Mouse (Mus musculus): ENCODE measurements at regions not wholly inside any gene's neighbourhood (a gene's known extent, or its start where the extent isn't known, plus 50 kb on each side); places are given as distances from the start of the nearest gene placed in this dataset.
"Not testable (repeated sequence)": the region's sequence is repeated elsewhere in the genome, so short reads cannot be mapped to it uniquely, and the experiment has no call there.

DNA sequence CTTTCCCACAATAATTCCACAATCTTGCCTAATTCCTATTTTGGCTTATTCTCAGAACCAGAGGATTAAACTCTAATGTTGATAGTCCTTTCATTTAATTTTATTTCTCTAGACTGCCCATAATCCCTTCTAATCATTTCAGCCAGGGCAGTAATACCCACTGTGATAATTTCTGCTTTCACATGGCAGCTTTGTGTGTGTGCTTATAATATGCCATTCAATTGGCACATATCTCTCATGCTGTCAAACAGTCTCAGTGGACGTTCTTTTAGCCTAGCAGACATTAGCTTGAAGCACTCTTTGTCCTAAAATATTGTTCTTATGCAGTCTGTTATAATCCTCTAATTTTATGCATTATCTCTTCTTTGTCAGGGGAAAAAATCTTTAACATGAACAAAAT, 205.0 kb upstream of the Hsf2 start:
- Histone ChIP-seq H3K9ac (no peak overlapping the region), H3K27ac (no peak overlapping the region), H3K4me3 (no peak overlapping the region), H3K27me3 (no peaks in the 10 kb centered on the region), H3K36me3 (no peaks in the 10 kb centered on the region), H3K4me1 (no peaks in the 10 kb centered on the region), H3K9me3 (no peaks in the 10 kb centered on the region), H3K4me2 (no peak overlapping the region)
- no peak for ATAC-seq (ENCODE audit: insufficient number of reproducible peaks, low FRiP score, low TSS enrichment, low read depth)
- 52% methylated on average over 1 of the region's 1 CpGs for WGBS

DNA sequence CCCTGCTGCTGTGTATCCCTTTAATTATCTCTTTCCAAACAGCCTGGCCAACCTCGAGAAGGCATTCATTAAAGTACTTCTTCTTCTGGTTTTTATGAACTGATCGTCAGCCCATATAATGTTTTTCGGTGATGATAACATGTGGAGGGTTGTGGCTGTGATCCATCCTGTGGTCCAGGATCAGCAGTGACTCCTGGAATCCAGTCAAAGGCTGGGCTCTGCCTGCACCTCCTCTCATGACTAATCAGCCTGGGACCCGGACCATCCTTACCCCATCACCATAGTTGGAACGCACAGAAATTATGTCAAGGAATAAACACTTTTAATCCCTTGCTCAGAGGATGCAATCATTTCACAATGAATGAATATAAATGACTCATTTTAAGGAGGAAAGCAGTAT, 203.3 kb upstream of the Hsf2 start:
- Histone ChIP-seq H3K9me3 (no peaks in the 10 kb centered on the region), H3K4me3 (no peak overlapping the region), H3K9ac (no peak overlapping the region), H3K36me3 (no peaks in the 10 kb centered on the region), H3K4me2 (no peak overlapping the region), H3K4me1 (no peaks in the 10 kb centered on the region), H3K27ac (no peak overlapping the region), H3K27me3 (no peaks in the 10 kb centered on the region)
- ATAC-seq (ENCODE audit: insufficient number of reproducible peaks, low FRiP score, low TSS enrichment, low read depth) = no peak
- WGBS = 67% methylated on average over 5 of the region's 5 CpGs

DNA sequence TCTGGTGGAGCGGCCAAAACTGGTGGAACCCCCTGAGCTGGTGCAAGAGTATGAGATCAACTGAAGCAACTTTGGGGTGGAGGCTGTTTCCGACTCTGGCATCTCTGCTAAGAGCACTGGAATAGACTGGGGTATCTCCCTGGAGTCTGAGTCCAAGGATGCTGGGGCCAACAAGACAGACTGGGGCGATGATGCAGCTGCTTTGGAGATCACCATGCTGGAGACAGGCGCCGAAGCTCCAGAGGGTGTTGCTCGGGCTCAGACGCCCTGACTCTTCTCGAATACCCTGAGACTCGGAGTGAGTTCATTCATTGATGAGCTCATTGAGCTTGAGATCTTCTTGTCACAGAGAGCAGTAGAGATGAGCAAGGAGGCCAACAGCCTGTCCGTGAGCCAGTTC, 194.6 kb upstream of the Hsf2 start:
- no peaks in the 10 kb centered on the region for H3K4me1 ChIP-seq
- H3K36me3 ChIP-seq = no peaks in the 10 kb centered on the region
- no peak overlapping the region for H3K4me3 ChIP-seq
- H3K27me3 ChIP-seq = no peaks in the 10 kb centered on the region
- H3K9me3 ChIP-seq = no peaks in the 10 kb centered on the region
- 90% methylated on average over 10 of the region's 10 CpGs for WGBS
- H3K4me2 ChIP-seq = no peak overlapping the region
- no peak overlapping the region for H3K27ac ChIP-seq
- ATAC-seq (ENCODE audit: insufficient number of reproducible peaks, low FRiP score, low TSS enrichment, low read depth) = no peak
- H3K9ac ChIP-seq = no peak overlapping the region

DNA sequence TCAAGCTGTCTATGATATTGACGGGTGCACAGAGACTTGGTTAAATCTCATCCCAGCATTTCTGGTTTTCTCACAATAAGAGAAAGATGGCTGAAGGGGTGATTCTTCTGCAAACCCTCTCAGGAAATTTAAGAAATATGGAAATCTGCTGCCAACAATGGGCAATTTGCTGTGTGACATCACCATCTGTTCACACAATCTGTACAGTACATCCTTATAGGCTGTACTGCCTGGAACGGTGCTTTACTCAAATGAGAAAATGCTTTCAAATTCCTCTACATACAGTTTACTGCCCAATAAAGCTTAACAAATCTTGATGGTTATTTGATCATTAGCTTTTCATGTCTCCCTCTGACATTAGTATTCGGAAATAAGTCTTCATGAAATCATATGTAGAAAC, 172.4 kb upstream of the Hsf2 start:
- H3K4me1 ChIP-seq = no peaks in the 10 kb centered on the region
- H3K9me3 ChIP-seq = no peaks in the 10 kb centered on the region
- no peak overlapping the region for H3K9ac ChIP-seq
- no peak overlapping the region for H3K27ac ChIP-seq
- no peak overlapping the region for H3K4me3 ChIP-seq
- 46% methylated on average over 3 of the region's 3 CpGs for WGBS
- no peak overlapping the region for H3K4me2 ChIP-seq
- no peak for ATAC-seq (ENCODE audit: insufficient number of reproducible peaks, low FRiP score, low TSS enrichment, low read depth)
- no peaks in the 10 kb centered on the region for H3K36me3 ChIP-seq
- H3K27me3 ChIP-seq = no peaks in the 10 kb centered on the region

DNA sequence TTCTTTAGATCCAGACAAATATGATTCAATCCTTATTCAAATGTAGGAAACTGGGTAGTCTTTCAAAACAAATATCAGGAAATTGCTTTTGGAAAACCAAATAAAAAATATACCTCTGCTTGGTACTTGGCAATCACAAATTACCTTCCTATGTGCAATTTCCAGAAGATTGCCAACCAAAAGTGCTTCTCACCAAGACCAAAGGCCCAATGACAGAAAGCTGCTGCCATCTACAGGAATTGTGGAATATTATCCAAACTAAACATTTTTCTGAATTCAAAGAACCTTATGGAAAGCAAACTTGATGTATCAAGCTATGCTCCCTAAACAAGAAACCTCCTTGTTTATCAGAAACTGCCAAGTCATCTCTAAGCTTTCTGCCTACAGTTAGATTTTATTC, 169.1 kb upstream of the Hsf2 start:
- no peak for ATAC-seq (ENCODE audit: insufficient number of reproducible peaks, low FRiP score, low TSS enrichment, low read depth)

DNA sequence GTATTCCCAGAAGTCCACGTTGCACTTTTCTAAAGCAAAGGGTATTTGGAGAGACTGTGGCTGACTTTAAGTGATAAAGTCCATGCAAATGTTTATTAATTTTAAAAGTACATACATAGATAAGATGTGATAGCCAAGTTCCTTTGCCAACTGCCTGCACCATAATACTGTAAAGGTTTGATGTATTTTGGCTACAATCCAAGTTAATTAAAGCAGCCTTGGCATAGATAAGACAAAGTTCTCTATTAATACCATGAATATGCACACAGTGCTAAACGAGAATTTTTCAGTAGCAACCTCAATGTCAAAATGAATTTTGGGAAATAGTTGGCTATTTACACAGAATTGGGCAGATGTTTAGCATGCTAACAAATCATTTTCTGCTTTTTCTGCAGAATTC, 167.0 kb upstream of the Hsf2 start:
- Histone ChIP-seq H3K4me1 (no peaks in the 10 kb centered on the region), H3K36me3 (no peaks in the 10 kb centered on the region), H3K27ac (no peak overlapping the region), H3K9me3 (no peaks in the 10 kb centered on the region), H3K4me3 (no peak overlapping the region), H3K4me2 (no peak overlapping the region), H3K27me3 (no peaks in the 10 kb centered on the region), H3K9ac (no peak overlapping the region)
- WGBS = 56% methylated on average over 2 of the region's 2 CpGs
- ATAC-seq (ENCODE audit: insufficient number of reproducible peaks, low FRiP score, low TSS enrichment, low read depth) = no peak

More for the DNA sequence above, 169.1 kb upstream of the Hsf2 start:
- Histone ChIP-seq H3K36me3 (no peaks in the 10 kb centered on the region), H3K4me2 (no peak overlapping the region), H3K4me1 (no peaks in the 10 kb centered on the region), H3K27ac (no peak overlapping the region), H3K9ac (no peak overlapping the region), H3K27me3 (no peaks in the 10 kb centered on the region), H3K4me3 (no peak overlapping the region), H3K9me3 (no peaks in the 10 kb centered on the region)

DNA sequence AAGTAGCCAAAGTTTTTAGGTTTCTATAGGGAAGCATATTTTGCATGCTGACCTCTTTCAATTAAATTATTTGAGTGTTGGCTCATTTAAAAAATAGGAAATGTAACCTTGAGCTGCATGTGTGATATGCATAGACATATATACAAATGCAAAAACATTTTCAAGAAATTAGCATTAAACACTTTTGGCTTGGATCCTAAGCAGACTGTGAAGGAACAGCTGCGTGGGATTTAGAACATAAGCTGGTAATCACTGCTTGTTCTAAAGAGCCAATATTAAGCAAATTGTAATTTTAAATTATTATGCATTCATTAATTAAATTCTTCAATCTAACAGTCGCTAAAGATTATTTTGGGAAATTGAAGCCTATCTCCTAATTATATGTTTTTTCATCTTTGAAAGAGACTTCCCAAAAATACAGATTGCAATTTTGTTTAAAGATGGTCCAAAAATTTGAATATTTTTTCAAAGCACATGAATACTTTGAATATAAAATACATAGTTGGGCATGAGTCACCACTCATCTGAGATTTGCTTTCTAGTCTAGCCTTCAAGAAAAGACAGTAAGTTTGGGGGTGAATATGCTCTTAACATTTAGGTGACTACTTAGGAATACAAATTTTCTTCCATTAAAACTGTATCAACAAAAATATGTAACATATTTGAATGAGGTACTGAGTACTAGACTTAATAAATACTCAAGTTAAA, 163.3 kb upstream of the Hsf2 start:
- 68% methylated on average over 2 of the region's 2 CpGs for WGBS

DNA sequence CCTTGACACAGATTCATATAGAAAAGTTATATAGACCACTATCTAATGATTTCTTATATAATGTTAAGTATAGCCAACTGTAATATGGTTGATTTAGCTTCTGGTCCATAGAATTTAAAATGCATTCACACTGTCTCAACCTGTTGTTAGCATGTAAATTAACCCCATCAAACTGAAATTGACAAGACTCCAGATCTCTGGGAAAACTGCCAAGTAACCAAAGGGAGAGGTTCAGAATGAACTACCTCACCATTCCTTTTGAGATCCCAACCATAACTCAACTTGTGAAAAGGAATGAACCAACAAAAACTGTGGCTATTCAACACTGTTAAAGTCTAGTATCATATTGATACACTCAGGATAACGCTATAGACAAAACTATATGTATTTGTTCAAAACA, 162.0 kb upstream of the Hsf2 start:
- 59% methylated on average over 1 of the region's 1 CpGs for WGBS

More for the DNA sequence above, 163.3 kb upstream of the Hsf2 start:
- Histone ChIP-seq H3K27ac (no peak overlapping the region), H3K9me3 (no peaks in the 10 kb centered on the region), H3K4me1 (no peaks in the 10 kb centered on the region), H3K36me3 (no peaks in the 10 kb centered on the region), H3K27me3 (no peaks in the 10 kb centered on the region), H3K9ac (no peak overlapping the region), H3K4me3 (no peak overlapping the region), H3K4me2 (no peak overlapping the region)
- no peak for ATAC-seq (ENCODE audit: insufficient number of reproducible peaks, low FRiP score, low TSS enrichment, low read depth)

DNA sequence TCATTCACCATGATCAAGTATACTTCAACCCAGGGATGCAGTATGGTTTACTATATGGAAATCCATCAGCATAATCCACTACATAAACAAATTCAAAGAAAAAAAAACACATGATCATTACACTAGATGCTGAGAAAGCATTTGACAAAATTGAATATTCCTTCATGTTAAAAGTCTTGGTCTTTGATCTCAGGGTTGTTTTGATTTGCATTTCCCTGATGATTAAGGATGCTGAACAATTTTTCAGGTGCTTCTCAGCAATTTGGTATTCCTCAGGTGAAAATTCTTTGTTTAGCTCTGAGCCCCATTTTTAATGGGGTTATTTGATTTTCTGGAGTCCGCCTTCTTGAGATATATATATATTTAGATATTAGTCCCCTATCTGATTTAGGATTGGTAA, 123.4 kb upstream of the Hsf2 start:
- H3K9me3 ChIP-seq; H3K9ac ChIP-seq; ATAC-seq (ENCODE audit: insufficient number of reproducible peaks, low FRiP score, low TSS enrichment, low read depth); H3K27ac ChIP-seq; H3K27me3 ChIP-seq; H3K36me3 ChIP-seq; H3K4me1 ChIP-seq; H3K4me3 ChIP-seq; H3K4me2 ChIP-seq: not testable (repeated sequence)
- WGBS = 94% methylated on average over 1 of the region's 1 CpGs

More for the DNA sequence above, 162.0 kb upstream of the Hsf2 start:
- H3K27me3 ChIP-seq = no peaks in the 10 kb centered on the region
- no peaks in the 10 kb centered on the region for H3K36me3 ChIP-seq
- no peaks in the 10 kb centered on the region for H3K4me1 ChIP-seq
- H3K9me3 ChIP-seq = no peaks in the 10 kb centered on the region
- no peak for ATAC-seq (ENCODE audit: insufficient number of reproducible peaks, low FRiP score, low TSS enrichment, low read depth)
- no peak overlapping the region for H3K4me3 ChIP-seq
- no peak overlapping the region for H3K9ac ChIP-seq
- no peak overlapping the region for H3K27ac ChIP-seq
- H3K4me2 ChIP-seq = no peak overlapping the region
